Mouse (Mus musculus): ENCODE measurements around the gene Hnrnpab.

- TF ChIP-seq CTCF (IDR thresholded peaks at IDR 0.05; ENCODE audit: low read depth, low read length) (no peak), POLR2A (IDR thresholded peaks at IDR 0.05; ENCODE audit: insufficient read depth, low read length) (no peak)
Observed at GRCm38 (mm10) chr11:51625187-51625820, 18.7 kb upstream of the Hnrnpab start.
